Mouse (Mus musculus) kidney, adult 2 months (tissue): ENCODE measurements around the gene Tut1. TPM values are rescaled to one million over a fixed set of nuclear protein-coding genes. Genes with fewer than 3 reads are reported as not detected.

Source experiments
- DNase-seq: peaks from one replicate; pipeline ENCODE4 v3.0.0; 2021
- H3K27ac ChIP-seq: fragments of 200-500 bp; 2 replicates; pipeline ENCODE4 v1.5.1; 2012; ENCODE audit warnings: low read depth, low read length, control low read depth, inconsistent platforms; ENCODE audit not compliant: insufficient read depth
- H3K27me3 ChIP-seq: fragments of 200-500 bp; replicated peaks from 2 replicates; pipeline ENCODE4 v1.6.1; 2012; ENCODE audit warnings: mild to moderate bottlenecking, moderate library complexity, low read length, inconsistent platforms; ENCODE audit not compliant: control insufficient read depth, insufficient read depth
- H3K36me3 ChIP-seq: fragments of 200-500 bp; 2 replicates; pipeline ENCODE4 v1.6.1; 2012; ENCODE audit warnings: mild to moderate bottlenecking, moderate library complexity, low read length, inconsistent platforms; ENCODE audit not compliant: control insufficient read depth, insufficient read depth
- H3K4me1 ChIP-seq: fragments of 200-500 bp; 2 replicates; pipeline ENCODE4 v1.6.1; 2011; ENCODE audit warnings: low read length; ENCODE audit not compliant: control insufficient read depth, insufficient read depth
- H3K4me3 ChIP-seq: fragments of 200-500 bp; 2 replicates; pipeline ENCODE4 v1.5.1; 2011; ENCODE audit warnings: mild to moderate bottlenecking, low read depth, low read length, control low read depth; ENCODE audit not compliant: insufficient read depth
- CTCF ChIP-seq: fragments of 200-500 bp; conservative IDR thresholded peaks from 2 replicates; pipeline ENCODE4 v1.5.1; 2011; ENCODE audit warnings: low read depth, mild to moderate bottlenecking, control low read depth, low read length, moderate library complexity, mixed read lengths; ENCODE audit not compliant: insufficient read depth, insufficient read length
- POLR2A ChIP-seq: fragments of 200-500 bp; IDR thresholded peaks from one replicate; pipeline ENCODE4 v1.6.1; 2011; ENCODE audit warnings: low read depth, low read length, control low read depth
- whole genome bisulfite sequencing: fragments of 180-500 bp; shearing (Covaris S2); methylation state at CpG from one replicate; pipeline ENCODE4 v1.1.7; 2018; 5-methylcytosine and 5-hydroxymethylcytosine counted together
- polyA plus RNA-seq: library from polyadenylated mRNA; depleted of rRNA; stranded (reverse); fragments of >200 nt; gene quantifications from 2 replicates; pipeline ENCODE4 v1.2.3, GENCODE M21; 2012

Gene Tut1
- polyA plus RNA-seq, 1 experiment, result 14.3 TPM

DNA sequence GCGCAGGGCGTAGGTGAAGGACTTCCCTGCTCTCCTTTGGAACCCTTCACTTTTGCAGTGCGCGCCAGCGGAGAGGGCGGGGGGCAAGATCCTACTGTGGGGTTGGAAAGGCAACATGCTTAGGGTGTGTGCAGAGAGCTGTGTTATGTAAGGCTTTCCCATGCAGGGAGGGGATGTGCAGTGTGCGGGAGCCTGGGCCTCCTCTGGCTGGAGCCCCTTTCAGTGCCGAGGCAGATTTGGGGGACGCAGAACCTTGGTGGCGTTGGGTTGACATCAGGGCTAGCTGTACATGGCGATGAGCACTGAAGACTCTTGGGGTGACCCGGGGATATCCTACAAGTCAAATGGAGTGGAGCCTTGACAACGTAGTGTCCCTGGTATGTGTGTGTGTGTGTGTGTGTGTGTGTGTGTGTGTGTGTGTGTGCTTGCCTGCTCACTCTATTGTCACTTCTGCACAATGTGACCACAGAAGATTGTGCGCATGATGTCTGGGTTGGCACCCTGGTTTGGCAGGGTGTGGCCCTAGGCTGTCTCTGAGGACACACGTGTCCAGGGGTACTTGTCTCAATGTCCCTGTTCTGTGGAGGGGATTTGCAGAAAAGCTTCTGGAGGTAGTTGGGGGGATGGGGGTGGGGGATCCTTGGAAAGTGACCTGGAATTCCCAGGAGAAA is 36.9 kb downstream of the Tut1 start:
- Histone ChIP-seq H3K4me1 (peaks cover 17% of the 10 kb centered on the region; the same call in 1 of the 2 replicates), H3K4me3 (peak overlapping the region; percentile 97), H3K27me3 (no peaks in the 10 kb centered on the region), H3K27ac (peak overlapping the region; percentile 79), H3K36me3 (no peaks in the 10 kb centered on the region)
- WGBS, result 20% methylated on average over 15 of the region's 15 CpGs
- no peak for DNase-seq
- no peak for TF ChIP-seq POLR2A
- no peak for TF ChIP-seq CTCF

DNA sequence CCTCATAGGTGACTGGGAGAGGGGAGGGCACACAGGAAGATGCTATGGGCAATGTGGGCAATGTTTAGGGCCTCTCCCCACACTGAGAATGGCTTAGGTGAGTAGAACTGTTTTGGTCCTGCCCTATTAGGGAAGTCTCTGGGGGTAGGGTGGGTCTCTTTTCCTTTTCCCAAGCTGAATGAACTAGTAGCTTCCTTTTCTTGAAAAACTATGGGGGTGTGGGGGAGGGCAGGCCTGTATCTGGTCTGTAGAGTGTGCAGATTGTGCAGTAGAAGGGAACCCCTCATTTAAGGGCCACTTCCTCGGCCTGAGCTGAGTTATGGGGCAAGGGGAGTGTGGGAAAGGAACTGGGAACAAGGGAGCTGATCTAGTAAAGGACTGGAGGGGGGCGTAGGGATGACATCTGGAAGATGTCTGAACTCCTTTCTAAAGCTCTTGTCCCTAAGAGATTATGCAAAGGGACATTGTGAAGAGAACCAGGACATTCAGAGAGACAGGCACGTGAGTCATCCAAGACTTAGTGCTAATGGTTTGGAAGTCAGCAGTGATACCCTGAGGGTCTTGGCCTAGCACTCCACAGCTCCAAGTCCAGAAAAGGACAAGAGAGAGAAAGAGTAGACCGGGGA is 37.7 kb downstream of the Tut1 start:
- Histone ChIP-seq H3K4me1 (peaks cover 17% of the 10 kb centered on the region; the same call in 1 of the 2 replicates), H3K4me3 (peak overlapping the region; percentile 24; the same call in 1 of the 2 replicates), H3K27me3 (no peaks in the 10 kb centered on the region), H3K36me3 (no peaks in the 10 kb centered on the region), H3K27ac (peak overlapping the region; percentile 79)
- DNase-seq, result peak; percentile 45
- TF ChIP-seq CTCF, result no peak
- TF ChIP-seq POLR2A, result no peak
- 61% methylated on average over 4 of the region's 4 CpGs for WGBS

DNA sequence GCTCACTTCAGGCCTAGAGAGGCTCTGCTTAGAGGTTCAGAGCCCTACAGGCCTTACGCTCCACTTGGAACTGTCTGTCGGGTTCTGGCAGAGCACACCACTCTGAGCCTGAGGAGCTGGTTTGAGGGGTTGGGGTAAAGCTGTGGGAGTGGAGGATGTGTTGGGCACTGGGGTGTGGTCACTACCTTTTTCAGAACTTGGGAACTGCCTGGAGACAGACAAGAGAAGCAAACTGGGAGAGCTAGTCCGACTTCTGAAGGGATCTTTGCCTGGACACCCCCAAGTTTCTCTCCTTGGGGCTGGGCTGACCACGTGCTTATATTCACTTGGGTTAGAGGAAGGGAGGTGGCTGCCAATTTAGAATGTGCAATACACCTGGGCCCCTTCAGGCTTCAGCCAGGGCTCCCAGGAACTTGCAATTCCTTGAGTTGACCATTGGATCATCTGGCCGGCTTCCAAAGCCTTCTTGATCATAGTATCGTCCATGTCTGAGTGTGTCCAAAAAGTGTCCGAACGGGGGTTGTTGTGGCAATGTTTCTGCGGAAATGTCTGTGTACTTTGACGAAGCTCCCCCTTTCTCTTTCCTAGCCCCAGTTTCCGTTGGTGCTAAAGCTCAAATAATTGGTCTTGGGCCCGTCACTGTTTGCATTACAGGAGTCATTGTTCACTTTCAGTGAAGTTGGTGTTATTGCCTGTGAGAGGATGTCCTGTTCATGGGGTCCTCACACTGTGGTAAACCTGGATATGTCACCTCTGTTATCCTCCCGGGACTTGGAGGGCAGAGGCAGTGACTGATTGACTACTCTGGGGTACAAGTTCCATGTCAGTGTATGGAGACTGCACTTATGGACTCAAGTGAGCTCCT is 38.5 kb downstream of the Tut1 start:
- Histone ChIP-seq H3K4me3 (peak overlapping the region; percentile 4), H3K27ac (peak overlapping the region; percentile 79), H3K36me3 (no peaks in the 10 kb centered on the region), H3K27me3 (no peaks in the 10 kb centered on the region), H3K4me1 (peaks cover 17% of the 10 kb centered on the region)
- 49% methylated on average over 13 of the region's 13 CpGs for WGBS
- DNase-seq, result peak; percentile 79
- TF ChIP-seq POLR2A (no peak), CTCF (no peak)

DNA sequence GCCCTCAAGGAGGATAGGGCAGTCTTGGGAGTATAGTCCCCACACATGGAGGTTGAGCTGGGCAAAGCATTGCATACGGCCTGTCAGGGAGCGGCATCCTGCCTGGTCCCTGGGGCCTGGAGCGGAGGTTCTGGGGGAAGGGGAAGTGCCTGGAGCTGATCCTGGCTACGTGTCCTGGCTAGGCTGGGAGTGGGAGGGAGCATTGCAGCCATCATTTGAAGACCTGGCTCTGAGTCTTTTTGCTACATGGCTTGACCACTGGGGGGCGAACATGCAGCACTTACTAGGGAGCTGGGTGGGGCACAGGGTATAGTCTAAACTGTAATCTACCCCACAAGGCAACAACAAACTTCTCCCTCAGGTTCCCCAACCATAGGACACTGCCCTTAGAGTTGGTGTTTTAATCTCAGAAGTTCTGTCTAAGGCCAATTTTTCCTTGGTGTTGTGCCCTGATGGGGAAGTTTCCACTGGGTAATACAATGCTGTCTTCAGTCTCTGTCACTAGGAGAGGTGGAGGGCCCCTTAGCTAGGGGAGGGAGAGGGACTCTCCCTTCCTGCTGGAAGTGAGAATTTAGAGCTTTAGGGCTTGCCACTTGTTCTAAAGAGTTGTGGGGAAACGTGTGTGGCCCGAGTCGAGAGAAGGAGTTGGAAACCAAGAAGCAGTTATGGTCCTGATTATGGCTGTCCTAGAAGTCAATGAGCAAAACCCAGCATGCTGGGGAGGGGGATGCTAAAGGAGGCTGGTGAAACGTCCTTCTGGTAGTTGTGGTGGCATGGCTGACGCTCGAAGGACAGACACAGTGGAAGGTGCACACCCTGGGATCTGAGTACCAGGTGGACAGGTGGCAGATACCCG is 39.4 kb downstream of the Tut1 start:
- TF ChIP-seq POLR2A (no peak), CTCF (peak; percentile 81)
- H3K4me1 ChIP-seq, result peaks cover 22% of the 10 kb centered on the region
- peak overlapping the region; percentile 79 for H3K27ac ChIP-seq
- 33% methylated on average over 12 of the region's 12 CpGs for WGBS
- H3K4me3 ChIP-seq, result peak overlapping the region; percentile 4
- H3K36me3 ChIP-seq, result no peaks in the 10 kb centered on the region
- no peaks in the 10 kb centered on the region for H3K27me3 ChIP-seq
- DNase-seq, result peak; percentile 91

DNA sequence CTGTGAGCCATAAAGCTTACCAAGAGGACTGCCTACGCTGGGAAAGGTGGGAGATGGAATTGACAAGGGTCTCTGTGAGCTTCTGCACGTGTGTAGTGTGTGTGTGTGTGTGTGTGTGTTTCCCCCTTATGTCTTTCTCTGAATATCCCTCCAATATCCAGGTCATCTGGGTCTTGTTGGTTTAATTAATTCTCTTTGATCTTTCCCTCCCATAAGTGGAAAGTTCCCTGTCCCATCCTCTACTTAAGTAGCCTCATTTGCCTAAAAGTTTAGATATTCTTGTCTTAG is 39.9 kb downstream of the Tut1 start:
- peak overlapping the region; percentile 20 for H3K27ac ChIP-seq
- H3K4me1 ChIP-seq, result peaks cover 20% of the 10 kb centered on the region

DNA sequence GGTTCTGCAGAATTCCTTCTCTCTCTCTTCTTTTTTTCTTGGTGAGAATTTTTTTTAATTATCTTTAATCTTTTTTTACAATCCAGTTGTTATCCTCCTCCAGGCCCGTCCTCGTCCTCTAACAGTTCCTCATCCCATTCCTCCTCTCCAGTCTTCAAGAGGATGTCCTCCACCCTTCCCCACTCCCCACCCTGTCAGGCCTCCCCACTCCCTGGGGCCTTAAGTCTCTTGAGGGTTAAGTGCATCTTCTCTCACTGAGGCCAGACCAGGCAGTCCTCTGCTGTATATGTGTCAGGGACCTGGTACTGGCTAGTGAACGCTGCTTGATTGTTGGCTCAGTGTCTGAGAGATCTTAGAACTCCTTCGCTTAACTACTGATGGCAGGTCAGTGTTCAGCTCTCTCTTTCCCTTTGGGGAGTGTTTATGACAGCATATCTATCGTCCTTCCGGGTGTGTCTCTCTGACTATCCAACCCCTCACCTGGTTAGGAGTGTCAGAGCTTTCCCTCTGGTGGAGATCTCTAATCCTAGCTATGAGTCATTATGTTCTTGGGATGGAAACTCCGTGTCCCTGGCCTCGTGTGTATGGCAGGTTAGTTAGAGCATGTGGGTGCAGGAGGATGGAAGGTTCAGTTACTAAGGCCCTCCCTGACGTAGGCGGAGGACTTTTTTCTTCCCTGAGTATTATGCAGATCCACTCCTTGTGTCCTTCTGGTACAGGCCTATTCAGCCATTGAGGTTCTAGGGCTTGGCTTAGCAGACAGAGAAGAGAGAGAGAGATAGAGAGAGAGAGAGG is 41.4 kb downstream of the Tut1 start:
- Histone ChIP-seq H3K27me3 (no peaks in the 10 kb centered on the region), H3K4me3 (no peak overlapping the region), H3K4me1 (peaks cover 19% of the 10 kb centered on the region), H3K36me3 (no peaks in the 10 kb centered on the region), H3K27ac (no peak overlapping the region)
- no peak for DNase-seq
- 65% methylated on average over 10 of the region's 10 CpGs for WGBS
- TF ChIP-seq CTCF, result no peak
- no peak for TF ChIP-seq POLR2A

More for the DNA sequence above, 39.9 kb downstream of the Tut1 start:
- H3K36me3 ChIP-seq, result no peaks in the 10 kb centered on the region
- WGBS, result 50% methylated on average over 2 of the region's 2 CpGs
- no peaks in the 10 kb centered on the region for H3K27me3 ChIP-seq
- no peak overlapping the region for H3K4me3 ChIP-seq
- DNase-seq, result no peak
- no peak for TF ChIP-seq POLR2A
